Mouse (Mus musculus) cortical plate, adult 2 months (tissue): ENCODE measurements around the gene Erg28.

Source experiments
- CTCF ChIP-seq: fragments of 200-500 bp; IDR thresholded peaks from 2 replicates; pipeline ENCODE4 v1.5.1; 2011; ENCODE audit warnings: mild to moderate bottlenecking, control low read depth, low read length; ENCODE audit not compliant: insufficient read depth; ENCODE audit errors: extremely low read depth
- POLR2A ChIP-seq: fragments of 200-500 bp; IDR thresholded peaks from 2 replicates; pipeline ENCODE4 v1.6.1; 2011; ENCODE audit warnings: mild to moderate bottlenecking, low read length, control low read depth; ENCODE audit not compliant: insufficient read depth; ENCODE audit errors: extremely low read depth

DNA sequence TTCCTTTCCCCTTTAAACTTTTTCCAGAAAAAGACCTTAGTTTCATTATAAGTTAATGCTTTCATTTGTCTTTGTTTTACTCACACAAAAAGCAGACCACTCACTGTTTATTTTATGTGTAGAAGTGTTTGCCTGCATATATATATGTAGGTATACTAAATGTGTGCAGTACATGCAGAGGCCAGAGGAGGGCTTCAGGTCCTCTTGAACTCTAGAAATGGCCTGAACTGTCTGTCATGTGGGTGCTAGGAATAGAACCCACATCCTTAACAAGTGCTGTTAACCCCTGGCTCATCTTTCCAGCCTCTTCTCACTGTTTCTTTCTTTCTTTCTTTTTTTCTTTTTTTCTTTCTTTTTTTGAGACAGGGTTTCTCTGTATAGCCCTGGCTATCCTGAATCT, 42.8 kb upstream of the Erg28 start:
- TF ChIP-seq CTCF (no peak), POLR2A (no peak)
